Mouse (Mus musculus): ENCODE data around the gene Vcan. TPM values are rescaled to one million over a fixed set of nuclear protein-coding genes. Genes with fewer than 3 reads are reported as not detected.

The Vcan gene
- total RNA-seq, 2 experiments from 2014 or later = 184 to 219 TPM

DNA sequence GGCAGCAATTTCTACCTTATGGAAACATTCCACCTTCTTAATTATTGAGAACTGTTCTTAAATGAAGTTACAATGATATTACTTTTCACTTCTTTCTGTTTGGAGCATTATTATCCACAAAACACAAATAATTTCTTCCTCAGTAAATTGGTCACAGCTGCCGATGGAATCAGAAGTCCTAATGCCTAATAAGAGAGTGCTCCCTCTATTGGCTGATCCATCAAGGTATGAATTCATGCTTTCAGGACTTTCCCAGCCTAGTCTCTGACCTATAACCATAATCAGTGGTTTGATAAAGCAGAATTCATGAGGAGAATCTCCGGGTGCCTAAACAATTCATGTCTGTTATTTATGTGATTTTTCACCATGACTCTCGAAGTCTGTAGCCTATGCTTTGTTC is 123.2 kb downstream of the Vcan start:
- DNase-seq (ENCODE audit: low spot score in 2 of 2) = no peak

DNA sequence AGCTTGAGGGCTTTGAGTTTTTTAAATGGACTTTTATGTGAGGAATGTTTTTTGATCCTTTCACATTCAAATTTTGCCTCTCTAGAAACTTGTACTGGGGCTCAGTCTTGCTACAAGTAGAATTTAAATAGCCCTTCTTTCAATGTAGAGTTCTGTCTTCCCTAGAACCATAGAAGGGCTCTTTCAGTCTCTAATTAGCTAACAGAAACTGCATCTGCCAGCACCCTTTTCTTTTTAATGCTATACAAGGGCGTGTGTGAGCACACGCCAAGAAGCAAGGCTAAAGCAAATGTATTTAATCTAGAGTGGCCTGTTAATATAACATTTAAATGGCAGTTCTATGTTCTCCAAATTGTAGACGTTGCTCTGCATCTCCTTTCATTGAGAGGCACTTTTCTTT is 134.9 kb downstream of the Vcan start:
- no peak for DNase-seq (ENCODE audit: low spot score in 2 of 2)

Other genes starting within 250 kb of the Vcan start
- gene Hapln1, start 202.7 kb downstream of the Vcan start, total RNA-seq (2021) = 1 to 10 TPM in 1 of 2 experiments, under 1 TPM in 1; 0.67 to 3.6 TPM